In the genomic region with DNA sequence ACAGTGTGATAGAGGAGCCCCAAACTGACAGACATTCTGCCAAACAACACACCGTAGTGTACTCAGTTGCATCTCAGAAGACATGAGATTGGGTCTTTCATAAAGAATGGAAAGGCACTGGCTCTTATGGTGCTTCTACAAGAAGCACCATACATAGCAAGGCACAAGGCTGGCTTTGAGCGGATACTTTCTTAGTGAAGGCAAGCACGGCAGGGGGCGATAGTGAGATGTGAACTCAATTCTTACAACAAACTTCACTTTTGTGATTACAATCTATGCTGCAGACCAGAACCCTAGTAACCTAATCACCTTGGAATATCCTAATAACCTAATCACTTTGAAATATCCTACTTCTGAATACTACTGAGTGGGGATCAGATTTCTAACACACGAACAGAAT, we compare ENCODE assay signal across 9 mouse cellular contexts. TPM values are rescaled to one million over a fixed set of nuclear protein-coding genes. Genes with fewer than 3 reads are reported as not detected.
DNase-seq lines count a peak whose midpoint lies in the region; ATAC-seq and TF ChIP-seq lines count a peak whose summit lies in the region.
"Had no signal": no experiment of that assay in that cellular context is flagged by ENCODE, and none has a peak within 500 bp of the region (broad histone marks: within the 10 kb centered on the region; RNA-seq: fewer than 3 reads in every experiment).

No protein-coding gene starts in this region.

- H3K27ac ChIP-seq in intestine, embryonic 14.5 days (ENCODE audit: low read depth) = no peak overlapping the region
- no peak overlapping the region for H3K27ac ChIP-seq in intestine, embryonic 16.5 days (ENCODE audit: low read length)
- H3K27ac ChIP-seq in thymus, adult 2 months (ENCODE audit: control insufficient read depth, insufficient read depth, low read length) = no peak overlapping the region
- H3K27ac ChIP-seq: embryonic facial prominence, embryonic 12.5 days; limb, embryonic 12.5 days had no signal

- no peak for ATAC-seq in intestine, embryonic 14.5 days (replicated peaks; ENCODE audit: low FRiP score, low TSS enrichment, low read depth)
- ATAC-seq in intestine, embryonic 16.5 days = no peak
- peak; percentile 37 to 58; a peak in 2 of 4 replicates for ATAC-seq in hematopoietic stem cell, adult 5-6 weeks (replicated peaks in 1 of 2; ENCODE audit: insufficient read depth in 1 of 2, low FRiP score in 2 of 2, low TSS enrichment in 1 of 2, low read depth in 1 of 2, poor library complexity in 2 of 2, severe bottlenecking in 2 of 2)

- TF ChIP-seq POLR2A in thymus, adult 2 months (IDR thresholded peaks at IDR 0.05; ENCODE audit: control insufficient read depth, extremely low read depth, insufficient read depth, low read length, poor library complexity) = no peak

- H3K36me3 ChIP-seq in intestine, embryonic 14.5 days (ENCODE audit: control insufficient read depth, insufficient read depth, low read length) = no peaks in the 10 kb centered on the region
- no peaks in the 10 kb centered on the region for H3K36me3 ChIP-seq in intestine, embryonic 16.5 days (ENCODE audit: control insufficient read depth, insufficient read depth, low read length)
- H3K36me3 ChIP-seq in thymus, adult 2 months (ENCODE audit: control insufficient read depth, insufficient read depth, low read length) = no peaks in the 10 kb centered on the region
- H3K36me3 ChIP-seq: embryonic facial prominence, embryonic 12.5 days; limb, embryonic 12.5 days had no signal

- TF ChIP-seq CTCF in thymus, adult 2 months (IDR thresholded peaks at IDR 0.05; ENCODE audit: borderline replicate concordance, control insufficient read depth, extremely low read depth, insufficient read depth, low read length, poor library complexity) = no peak

- H3K9me3 ChIP-seq in intestine, embryonic 14.5 days (ENCODE audit: control insufficient read depth, low read length) = no peaks in the 10 kb centered on the region
- H3K9me3 ChIP-seq in intestine, embryonic 16.5 days (ENCODE audit: control insufficient read depth, low read length) = no peaks in the 10 kb centered on the region
- H3K9me3 ChIP-seq: embryonic facial prominence, embryonic 12.5 days; limb, embryonic 12.5 days had no signal

- no peak overlapping the region for H3K9ac ChIP-seq in intestine, embryonic 14.5 days (ENCODE audit: low read length)
- H3K9ac ChIP-seq in intestine, embryonic 16.5 days (ENCODE audit: low read depth, low read length) = no peak overlapping the region
- H3K9ac ChIP-seq: embryonic facial prominence, embryonic 12.5 days; limb, embryonic 12.5 days had no signal

- WGBS in intestine, embryonic 14.5 days = 59% methylated on average over 5 of the region's 5 CpGs
- 52% methylated on average over 5 of the region's 5 CpGs for WGBS in intestine, embryonic 16.5 days
- WGBS in thymus, adult 2 months = 44% methylated on average over 5 of the region's 5 CpGs

- DNase-seq in intestine, embryonic 14.5 days (ENCODE audit: low spot score) = peak; percentile 70
- DNase-seq in CD4-positive helper T cell, adult 2 months (ENCODE audit: low read depth, low spot score) = peak; percentile 61
- peak; percentile 33 for DNase-seq in adrenal gland, adult 2 months
- DNase-seq in lung, postnatal 14 days = peak; percentile 60
- DNase-seq in thymus, adult 2 months = peak; percentile 74

- no peaks in the 10 kb centered on the region for H3K4me1 ChIP-seq in intestine, embryonic 14.5 days (replicated peaks; ENCODE audit: control insufficient read depth, insufficient read depth, low read length)
- 0 out of 2 replicates have a peak, but pooled peaks cover 2% of the 10 kb centered on the region for H3K4me1 ChIP-seq in intestine, embryonic 16.5 days (ENCODE audit: control insufficient read depth, insufficient read depth, low read length)
- H3K4me1 ChIP-seq in thymus, adult 2 months (replicated peaks; ENCODE audit: control insufficient read depth, insufficient read depth, low read length) = no peaks in the 10 kb centered on the region; the same call in 1 of the 2 replicates
- H3K4me1 ChIP-seq: embryonic facial prominence, embryonic 12.5 days; limb, embryonic 12.5 days had no signal

- H3K4me2 ChIP-seq in intestine, embryonic 14.5 days (ENCODE audit: low read length) = no peak overlapping the region
- no peak overlapping the region for H3K4me2 ChIP-seq in intestine, embryonic 16.5 days (ENCODE audit: low read depth, low read length)
- H3K4me2 ChIP-seq: embryonic facial prominence, embryonic 12.5 days; limb, embryonic 12.5 days had no signal

- H3K4me3 ChIP-seq in intestine, embryonic 14.5 days (ENCODE audit: low read depth, low read length) = no peak overlapping the region
- no peak overlapping the region for H3K4me3 ChIP-seq in intestine, embryonic 16.5 days (ENCODE audit: low read length)
- no peak overlapping the region for H3K4me3 ChIP-seq in thymus, adult 2 months (ENCODE audit: control insufficient read depth, insufficient read depth, low read length)
- H3K4me3 ChIP-seq: embryonic facial prominence, embryonic 12.5 days; limb, embryonic 12.5 days had no signal

- H3K27me3 ChIP-seq in intestine, embryonic 14.5 days (replicated peaks; ENCODE audit: control insufficient read depth, insufficient read depth, low read length) = no peaks in the 10 kb centered on the region
- H3K27me3 ChIP-seq in intestine, embryonic 16.5 days (replicated peaks; ENCODE audit: control insufficient read depth, insufficient read depth, low read length) = no peaks in the 10 kb centered on the region
- no peaks in the 10 kb centered on the region for H3K27me3 ChIP-seq in thymus, adult 2 months (ENCODE audit: control insufficient read depth, insufficient read depth, low read length)
- H3K27me3 ChIP-seq: embryonic facial prominence, embryonic 12.5 days; limb, embryonic 12.5 days had no signal

RNA-seq across cellular contexts. Expression of a gene that starts 12.6 kb away (rescaled TPM):
- 0.41 and 0.55 TPM in 2 replicates for polyA plus RNA-seq in intestine, embryonic 14.5 days (2014; fragmentation: Nextera tagmentation; extraction: Ambion mirVana)
- polyA plus RNA-seq in intestine, embryonic 16.5 days (2015; fragmentation: Nextera tagmentation; extraction: Ambion mirVana) = 0.70 and 1.4 TPM in 2 replicates
- not detected for total RNA-seq in adrenal gland, adult 2 months (2021)
- 0.04 and 0.20 TPM in 2 replicates for polyA plus RNA-seq in adrenal gland, adult 2 months (2012; rRNA removed)
- 4.6 and 9.4 TPM in 2 replicates for total RNA-seq in hematopoietic stem cell, adult 5-6 weeks (2017)
- polyA plus RNA-seq in thymus, adult 2 months (2012; rRNA removed) = 500 and 608 TPM in 2 replicates

RNA-seq across cellular contexts. Expression of a gene that starts 13.0 kb away (rescaled TPM):
- 3.3 and 3.6 TPM in 2 replicates for polyA plus RNA-seq in intestine, embryonic 14.5 days (2014; fragmentation: Nextera tagmentation; extraction: Ambion mirVana)
- 32.5 and 39.9 TPM in 2 replicates for polyA plus RNA-seq in intestine, embryonic 16.5 days (2015; fragmentation: Nextera tagmentation; extraction: Ambion mirVana)
- total RNA-seq in adrenal gland, adult 2 months (2021) = under 1 TPM in 1 of 2 experiments, not detected in 1; 0.29 TPM
- 0.09 and 0.44 TPM in 2 replicates for polyA plus RNA-seq in adrenal gland, adult 2 months (2012; rRNA removed)
- total RNA-seq in hematopoietic stem cell, adult 5-6 weeks (2017) = 1.6 TPM in 1 of 2 replicates, not detected in the other
- 7.5 and 8.1 TPM in 2 replicates for polyA plus RNA-seq in thymus, adult 2 months (2012; rRNA removed)
- polyA plus RNA-seq: limb, embryonic 12.5 days had no signal

RNA-seq across cellular contexts. Expression of a gene that starts 33.3 kb away (rescaled TPM):
- 0.35 and 0.50 TPM in 2 replicates for polyA plus RNA-seq in intestine, embryonic 14.5 days (2014; fragmentation: Nextera tagmentation; extraction: Ambion mirVana)
- polyA plus RNA-seq in intestine, embryonic 16.5 days (2015; fragmentation: Nextera tagmentation; extraction: Ambion mirVana) = 0.57 and 0.76 TPM in 2 replicates
- under 1 TPM in 1 of 2 experiments, not detected in 1; 0.10 TPM for total RNA-seq in adrenal gland, adult 2 months (2021)
- polyA plus RNA-seq in adrenal gland, adult 2 months (2012; rRNA removed) = not detected in 2 replicates
- total RNA-seq in hematopoietic stem cell, adult 5-6 weeks (2017) = 0.69 and 1.0 TPM in 2 replicates
- polyA plus RNA-seq in thymus, adult 2 months (2012; rRNA removed) = 0.13 and 0.22 TPM in 2 replicates

RNA-seq across cellular contexts. Expression of a gene that starts 51.9 kb away (rescaled TPM):
- polyA plus RNA-seq in intestine, embryonic 14.5 days (2014; fragmentation: Nextera tagmentation; extraction: Ambion mirVana) = 43.2 and 51.0 TPM in 2 replicates
- 33.5 and 36.7 TPM in 2 replicates for polyA plus RNA-seq in intestine, embryonic 16.5 days (2015; fragmentation: Nextera tagmentation; extraction: Ambion mirVana)
- 10 to 100 TPM; 44.7 to 55.5 TPM for total RNA-seq in adrenal gland, adult 2 months (2021)
- polyA plus RNA-seq in adrenal gland, adult 2 months (2012; rRNA removed) = 0.74 and 1.1 TPM in 2 replicates
- total RNA-seq in hematopoietic stem cell, adult 5-6 weeks (2017) = 63.3 and 71.5 TPM in 2 replicates
- polyA plus RNA-seq in thymus, adult 2 months (2012; rRNA removed) = 11.8 and 12.1 TPM in 2 replicates

Comparison
In these comparisons a context has a peak if more than half of its experiments do, and no peak if none do; other contexts are left out.
1. ATAC-seq: peak in hematopoietic stem cell, adult 5-6 weeks (2 of 2); none in intestine, embryonic 14.5 days (single experiment) and intestine, embryonic 16.5 days (single experiment).
2. RNA of a gene that starts 12.6 kb away (polyA plus RNA-seq): 500 to 608 TPM in thymus, adult 2 months; 0.70 to 1.4 TPM in intestine, embryonic 16.5 days, 0.41 to 0.55 TPM in intestine, embryonic 14.5 days and 0.04 to 0.20 TPM in adrenal gland, adult 2 months; every median in the first group is over 100 times any median in the second.
3. Peak in every context shown above with its lines, with median percentiles within 50 percentile points of each other: DNase-seq.